Mouse (Mus musculus) urinary bladder, postnatal 10 days (tissue): Measurements from ENCODE around the gene Acta2.
A peak's percentile ranks its signal among the peaks of the same experiment; 100 is the strongest.

Experiments used
- DNase-seq: peaks from one replicate; pipeline ENCODE4 v3.0.0; 2022; ENCODE audit warnings: low spot score

The Acta2 gene

DNA sequence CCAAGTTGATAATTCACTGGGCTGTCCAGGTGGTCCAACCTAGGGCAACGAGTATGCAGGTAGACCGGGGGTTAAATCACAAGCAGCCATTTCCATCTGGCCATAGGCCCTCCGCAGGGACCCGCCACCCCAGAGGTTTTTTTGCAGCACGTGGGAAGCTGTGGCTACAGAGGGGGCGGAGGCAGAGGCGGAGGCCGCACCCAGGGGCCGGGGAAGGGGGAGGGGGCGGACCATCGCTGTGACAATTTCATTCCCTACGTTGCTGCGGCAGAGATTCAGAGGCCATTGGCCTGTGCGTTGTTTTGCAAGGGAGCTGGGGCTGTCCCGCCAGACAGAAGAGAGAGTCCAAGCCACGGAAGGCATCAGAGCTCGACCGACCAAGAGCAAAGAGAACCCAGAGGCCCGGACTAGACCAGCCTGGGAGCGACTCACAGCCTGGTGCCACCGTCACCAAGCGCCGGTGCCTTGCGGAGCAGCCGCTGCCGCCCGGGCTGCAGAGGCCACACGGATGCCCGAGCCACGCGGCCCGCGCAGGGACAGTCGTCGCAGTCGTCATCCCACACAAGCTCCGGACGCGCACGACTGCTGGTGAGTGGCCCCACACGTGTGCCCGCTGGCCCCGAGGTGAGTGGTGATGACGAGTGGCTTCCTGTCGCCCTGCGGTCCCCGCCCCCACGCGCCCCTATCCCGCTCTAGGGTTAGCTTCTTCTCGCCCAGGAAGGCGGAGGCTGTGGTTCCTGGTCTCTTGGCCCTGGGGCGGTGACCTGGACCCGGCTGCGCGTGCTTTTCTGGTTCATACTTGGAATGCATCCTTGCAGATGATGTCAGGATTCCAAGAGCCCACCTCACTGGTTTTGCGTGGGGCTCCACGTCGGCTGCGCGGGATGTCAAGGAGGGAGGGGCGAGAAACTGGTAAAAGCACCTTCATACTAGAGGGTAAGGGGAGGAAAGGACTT lies 63.1 kb downstream of the Acta2 start, which contains the start of gene Stambpl1:
Gene Stambpl1 (plus strand): TSS at position 222 of the 956 bp plus-strand sequence.
- DNase-seq, result peak; percentile 31

- DNase-seq, result no peak
These were observed 63.8 kb downstream of the Acta2 start for GRCm38 (mm10) chr19:34191645-34192007.
